Mouse (Mus musculus): ENCODE measurements around the gene Myo1g. TPM values are rescaled to one million over a fixed set of nuclear protein-coding genes. Genes with fewer than 3 reads are reported as not detected.

Myo1g gene
- total RNA-seq, 2 experiments from 2014 or later, result 20.8 TPM

GRCm38 (mm10) chr11:6497311-6497948 is 23.3 kb downstream of the Myo1g start:
- ATAC-seq (replicated peaks; ENCODE audit: low FRiP score, poor library complexity, severe bottlenecking), result no peak

GRCm38 (mm10) chr11:6489691-6490503 is 30.9 kb downstream of the Myo1g start:
- ATAC-seq (replicated peaks; ENCODE audit: low FRiP score, poor library complexity, severe bottlenecking), result peak; percentile 93

- ATAC-seq (replicated peaks; ENCODE audit: low FRiP score, poor library complexity, severe bottlenecking), result no peak
Observed at GRCm38 (mm10) chr11:6489257-6489656, 31.5 kb downstream of the Myo1g start.

- no peak for ATAC-seq (replicated peaks; ENCODE audit: low FRiP score, poor library complexity, severe bottlenecking)
Observed at GRCm38 (mm10) chr11:6488041-6488684, 32.6 kb downstream of the Myo1g start.

- ATAC-seq (replicated peaks; ENCODE audit: low FRiP score, poor library complexity, severe bottlenecking), result no peak
Observed at GRCm38 (mm10) chr11:6487496-6487895, 33.3 kb downstream of the Myo1g start.

- no peak for ATAC-seq (replicated peaks; ENCODE audit: low FRiP score, poor library complexity, severe bottlenecking)
Observed at GRCm38 (mm10) chr11:6486916-6487315, 33.8 kb downstream of the Myo1g start.

- no peak for ATAC-seq (replicated peaks; ENCODE audit: low FRiP score, poor library complexity, severe bottlenecking)
Observed at GRCm38 (mm10) chr11:6484244-6484959, 36.4 kb downstream of the Myo1g start.

GRCm38 (mm10) chr11:6483103-6483502 is 37.7 kb downstream of the Myo1g start:
- ATAC-seq (replicated peaks; ENCODE audit: low FRiP score, poor library complexity, severe bottlenecking), result no peak

- ATAC-seq (replicated peaks; ENCODE audit: low FRiP score, poor library complexity, severe bottlenecking), result no peak
Observed at GRCm38 (mm10) chr11:6481669-6482185, 39.0 kb downstream of the Myo1g start.

GRCm38 (mm10) chr11:6480681-6481405 is 39.9 kb downstream of the Myo1g start:
- no peak for ATAC-seq (replicated peaks; ENCODE audit: low FRiP score, poor library complexity, severe bottlenecking)

GRCm38 (mm10) chr11:6480191-6480590 is 40.6 kb downstream of the Myo1g start:
- ATAC-seq (replicated peaks; ENCODE audit: low FRiP score, poor library complexity, severe bottlenecking), result no peak

GRCm38 (mm10) chr11:6479231-6479630 is 41.5 kb downstream of the Myo1g start:
- no peak for ATAC-seq (replicated peaks; ENCODE audit: low FRiP score, poor library complexity, severe bottlenecking)

GRCm38 (mm10) chr11:6477350-6477749 is 43.4 kb downstream of the Myo1g start:
- ATAC-seq (replicated peaks; ENCODE audit: low FRiP score, poor library complexity, severe bottlenecking), result no peak

- no peak for ATAC-seq (replicated peaks; ENCODE audit: low FRiP score, poor library complexity, severe bottlenecking)
Observed at GRCm38 (mm10) chr11:6476876-6477275, 43.9 kb downstream of the Myo1g start.

- ATAC-seq (replicated peaks; ENCODE audit: low FRiP score, poor library complexity, severe bottlenecking), result peak; percentile 93
Observed at GRCm38 (mm10) chr11:6475867-6476484, 44.8 kb downstream of the Myo1g start, which contains the start of gene Purb. Gene Purb (minus strand): TSS chr11:6475917.

GRCm38 (mm10) chr11:6474874-6475731 is 45.7 kb downstream of the Myo1g start:
- peak; percentile 66 for ATAC-seq (replicated peaks; ENCODE audit: low FRiP score, poor library complexity, severe bottlenecking)

GRCm38 (mm10) chr11:6474381-6474780 is 46.4 kb downstream of the Myo1g start:
- no peak for ATAC-seq (replicated peaks; ENCODE audit: low FRiP score, poor library complexity, severe bottlenecking)

GRCm38 (mm10) chr11:6472076-6472475 is 48.7 kb downstream of the Myo1g start:
- ATAC-seq (replicated peaks; ENCODE audit: low FRiP score, poor library complexity, severe bottlenecking), result no peak
